Mouse (Mus musculus): ENCODE data around the gene Sergef. TPM values are rescaled to one million over a fixed set of nuclear protein-coding genes. Genes with fewer than 3 reads are reported as not detected.

Gene Sergef
- polyA plus RNA-seq, 1 experiment: 38.7 TPM

GRCm38 (mm10) chr7:46547642-46548041, 92.0 kb downstream of the Sergef start:
- 96% methylated on average over 3 of the region's 3 CpGs for WGBS
- H3K4me3 ChIP-seq (replicated peaks; ENCODE audit: insufficient read depth, low read depth, low read length): no peak overlapping the region
- DNase-seq: peak in 1 of 2 experiments; percentile 11
- no peaks in the 10 kb centered on the region for H3K27me3 ChIP-seq (ENCODE audit: control insufficient read depth, insufficient read depth, low read length)
- H3K27ac ChIP-seq (ENCODE audit: insufficient read depth, low read length): no peak overlapping the region
- no peak for TF ChIP-seq CTCF (IDR thresholded peaks at IDR 0.05; ENCODE audit: borderline replicate concordance, insufficient read depth, low read depth, low read length)
- no peak for TF ChIP-seq POLR2A (IDR thresholded peaks at IDR 0.05; ENCODE audit: borderline replicate concordance, insufficient read depth, low read length)
- peaks cover 40% of the 10 kb centered on the region for H3K4me1 ChIP-seq (ENCODE audit: control insufficient read depth, insufficient read depth, low read length)

GRCm38 (mm10) chr7:46546539-46546938, 93.1 kb downstream of the Sergef start:
- Histone ChIP-seq H3K4me3 (replicated peaks; ENCODE audit: insufficient read depth, low read depth, low read length) (no peak overlapping the region), H3K27ac (ENCODE audit: insufficient read depth, low read length) (no peak overlapping the region), H3K4me1 (ENCODE audit: control insufficient read depth, insufficient read depth, low read length) (peaks cover 46% of the 10 kb centered on the region), H3K27me3 (ENCODE audit: control insufficient read depth, insufficient read depth, low read length) (no peaks in the 10 kb centered on the region)
- 57% methylated on average over 4 of the region's 4 CpGs for WGBS
- DNase-seq: peak in 1 of 2 experiments; percentile 21
- TF ChIP-seq CTCF (IDR thresholded peaks at IDR 0.05; ENCODE audit: borderline replicate concordance, insufficient read depth, low read depth, low read length) (no peak), POLR2A (IDR thresholded peaks at IDR 0.05; ENCODE audit: borderline replicate concordance, insufficient read depth, low read length) (no peak)

GRCm38 (mm10) chr7:46544195-46544641, 95.4 kb downstream of the Sergef start:
- TF ChIP-seq CTCF (IDR thresholded peaks at IDR 0.05; ENCODE audit: borderline replicate concordance, insufficient read depth, low read depth, low read length) (no peak), POLR2A (IDR thresholded peaks at IDR 0.05; ENCODE audit: borderline replicate concordance, insufficient read depth, low read length) (peak; percentile 50; the same call in 1 of the 2 replicates)
- DNase-seq: peak; percentile 91 to 98
- H3K27ac ChIP-seq (ENCODE audit: insufficient read depth, low read length): peak overlapping the region; percentile 96
- H3K4me3 ChIP-seq (replicated peaks; ENCODE audit: insufficient read depth, low read depth, low read length): no peak overlapping the region
- no peaks in the 10 kb centered on the region for H3K27me3 ChIP-seq (ENCODE audit: control insufficient read depth, insufficient read depth, low read length)
- WGBS: 3% methylated on average over 12 of the region's 12 CpGs
- H3K4me1 ChIP-seq (ENCODE audit: control insufficient read depth, insufficient read depth, low read length): peaks cover 48% of the 10 kb centered on the region

GRCm38 (mm10) chr7:46542117-46542516, 97.5 kb downstream of the Sergef start:
- peak overlapping the region; percentile 96 for H3K27ac ChIP-seq (ENCODE audit: insufficient read depth, low read length)
- TF ChIP-seq POLR2A (IDR thresholded peaks at IDR 0.05; ENCODE audit: borderline replicate concordance, insufficient read depth, low read length) (no peak), CTCF (IDR thresholded peaks at IDR 0.05; ENCODE audit: borderline replicate concordance, insufficient read depth, low read depth, low read length) (no peak)
- H3K4me1 ChIP-seq (ENCODE audit: control insufficient read depth, insufficient read depth, low read length): peaks cover 61% of the 10 kb centered on the region
- no peak overlapping the region for H3K4me3 ChIP-seq (replicated peaks; ENCODE audit: insufficient read depth, low read depth, low read length)
- 89% methylated on average over 3 of the region's 3 CpGs for WGBS
- peak in 1 of 2 experiments; percentile 25 for DNase-seq
- H3K27me3 ChIP-seq (ENCODE audit: control insufficient read depth, insufficient read depth, low read length): no peaks in the 10 kb centered on the region

- Histone ChIP-seq H3K4me1 (ENCODE audit: control insufficient read depth, insufficient read depth, low read length) (peaks cover 66% of the 10 kb centered on the region), H3K27ac (ENCODE audit: insufficient read depth, low read length) (peak overlapping the region; percentile 77; the same call in 1 of the 2 replicates), H3K4me3 (replicated peaks; ENCODE audit: insufficient read depth, low read depth, low read length) (no peak overlapping the region), H3K27me3 (ENCODE audit: control insufficient read depth, insufficient read depth, low read length) (no peaks in the 10 kb centered on the region)
- TF ChIP-seq POLR2A (IDR thresholded peaks at IDR 0.05; ENCODE audit: borderline replicate concordance, insufficient read depth, low read length) (no peak), CTCF (IDR thresholded peaks at IDR 0.05; ENCODE audit: borderline replicate concordance, insufficient read depth, low read depth, low read length) (no peak)
- 75% methylated on average over 1 of the region's 1 CpGs for WGBS
- peak in 1 of 2 experiments; percentile 60 for DNase-seq
Observed at GRCm38 (mm10) chr7:46540616-46541015, 99.0 kb downstream of the Sergef start.

GRCm38 (mm10) chr7:46536456-46537097, 103.0 kb downstream of the Sergef start:
- Histone ChIP-seq H3K4me1 (ENCODE audit: control insufficient read depth, insufficient read depth, low read length) (peaks cover 52% of the 10 kb centered on the region), H3K27ac (ENCODE audit: insufficient read depth, low read length) (peak overlapping the region; percentile 93), H3K27me3 (ENCODE audit: control insufficient read depth, insufficient read depth, low read length) (no peaks in the 10 kb centered on the region), H3K4me3 (replicated peaks; ENCODE audit: insufficient read depth, low read depth, low read length) (no peak overlapping the region)
- TF ChIP-seq CTCF (IDR thresholded peaks at IDR 0.05; ENCODE audit: borderline replicate concordance, insufficient read depth, low read depth, low read length): no peak
- TF ChIP-seq POLR2A (IDR thresholded peaks at IDR 0.05; ENCODE audit: borderline replicate concordance, insufficient read depth, low read length): no peak
- WGBS: 78% methylated on average over 9 of the region's 9 CpGs
- peak in 1 of 2 experiments; percentile 53 for DNase-seq

- Histone ChIP-seq H3K27ac (ENCODE audit: insufficient read depth, low read length) (peak overlapping the region; percentile 92), H3K4me1 (ENCODE audit: control insufficient read depth, insufficient read depth, low read length) (peaks cover 51% of the 10 kb centered on the region), H3K27me3 (ENCODE audit: control insufficient read depth, insufficient read depth, low read length) (no peaks in the 10 kb centered on the region), H3K4me3 (replicated peaks; ENCODE audit: insufficient read depth, low read depth, low read length) (no peak overlapping the region)
- peak; percentile 94 to 98 for DNase-seq
- WGBS: 1% methylated on average over 10 of the region's 10 CpGs
- peak; percentile 75 for TF ChIP-seq CTCF (IDR thresholded peaks at IDR 0.05; ENCODE audit: borderline replicate concordance, insufficient read depth, low read depth, low read length)
- peak; percentile 29; the same call in 1 of the 2 replicates for TF ChIP-seq POLR2A (IDR thresholded peaks at IDR 0.05; ENCODE audit: borderline replicate concordance, insufficient read depth, low read length)
Observed at GRCm38 (mm10) chr7:46535429-46535799, 104.2 kb downstream of the Sergef start.
